9 mouse cellular contexts compared by ENCODE assay signal in genomic region chr5:100919069-100919468, GRCm38 (mm10).
DNase-seq lines count a peak whose midpoint lies in the region; ATAC-seq lines count a peak whose summit lies in the region.
"Had no signal": no experiment of that assay in that cellular context is flagged by ENCODE, and none has a peak within 500 bp of the region (broad histone marks: within the 10 kb centered on the region; RNA-seq: fewer than 3 reads in every experiment).

No protein-coding gene starts in this region.

- peak; percentile 14 for DNase-seq in gastrocnemius, postnatal 10 days
- no peak for DNase-seq in gastrocnemius, postnatal 4 days (ENCODE audit: low spot score in 2 of 2)
- DNase-seq in urinary bladder, postnatal 25 days (ENCODE audit: low spot score): peak; percentile 32
- no peak for DNase-seq in urinary bladder, adult 2 months (ENCODE audit: low spot score)
- DNase-seq in lung, postnatal 10 days: peak; percentile 65
- DNase-seq in thymus, postnatal 4 days: peak; percentile 56

- peaks cover 9% of the 10 kb centered on the region for H3K27me3 ChIP-seq in hindbrain, embryonic 16.5 days (replicated peaks; ENCODE audit: control insufficient read depth, insufficient read depth, low read length)
- H3K27me3 ChIP-seq: liver, embryonic 15.5 days had no signal

- WGBS in hindbrain, embryonic 16.5 days: 19% methylated on average over 9 of the region's 9 CpGs

- H3K4me1 ChIP-seq in hindbrain, embryonic 16.5 days (ENCODE audit: control insufficient read depth, insufficient read depth, low read depth, low read length): no peaks in the 10 kb centered on the region
- H3K4me1 ChIP-seq: liver, embryonic 15.5 days had no signal

- no peak overlapping the region for H3K4me2 ChIP-seq in hindbrain, embryonic 16.5 days (ENCODE audit: low read length)
- H3K4me2 ChIP-seq: liver, embryonic 15.5 days had no signal

- no peak overlapping the region for H3K27ac ChIP-seq in hindbrain, embryonic 16.5 days (ENCODE audit: low read depth, low read length)
- H3K27ac ChIP-seq: liver, embryonic 15.5 days had no signal

- ATAC-seq in common myeloid progenitor, adult 5-6 weeks (replicated peaks; ENCODE audit: low read depth, poor library complexity, severe bottlenecking): 0 out of 2 replicates have a peak, but pooled peaks have one; percentile 38
- peak; percentile 52; the same call in 1 of the 2 replicates for ATAC-seq in hindbrain, embryonic 16.5 days

- no peaks in the 10 kb centered on the region for H3K36me3 ChIP-seq in hindbrain, embryonic 16.5 days (ENCODE audit: control insufficient read depth, insufficient read depth, low read length)
- H3K36me3 ChIP-seq: liver, embryonic 15.5 days had no signal

- H3K9ac ChIP-seq in hindbrain, embryonic 16.5 days (ENCODE audit: low read depth, low read length): no peak overlapping the region
- H3K9ac ChIP-seq: liver, embryonic 15.5 days had no signal

- no peaks in the 10 kb centered on the region for H3K9me3 ChIP-seq in hindbrain, embryonic 16.5 days (ENCODE audit: control insufficient read depth, low read length)
- H3K9me3 ChIP-seq: liver, embryonic 15.5 days had no signal

- H3K4me3 ChIP-seq in hindbrain, embryonic 16.5 days (ENCODE audit: low read length): no peak overlapping the region
- H3K4me3 ChIP-seq: liver, embryonic 15.5 days had no signal

Comparison
In these comparisons a context has a peak if more than half of its experiments do, and no peak if none do; other contexts are left out.
1. DNase-seq: peak in gastrocnemius, postnatal 10 days (single experiment), urinary bladder, postnatal 25 days (single experiment), lung, postnatal 10 days (single experiment) and thymus, postnatal 4 days (single experiment); none in gastrocnemius, postnatal 4 days (0 of 2) and urinary bladder, adult 2 months (single experiment).